Mouse (Mus musculus) urinary bladder, postnatal 14 days (tissue): ENCODE results near the gene Ucp2.
A peak's percentile ranks its signal among the peaks of the same experiment; 100 is the strongest.

ENCODE experiments used
- DNase-seq: peaks from one replicate; pipeline ENCODE4 v3.0.0; 2021; ENCODE audit warnings: low spot score

Ucp2 gene

GRCm38 (mm10) chr7:100503076-100503475, 9.9 kb downstream of the Ucp2 start:
- no peak for DNase-seq

DNA sequence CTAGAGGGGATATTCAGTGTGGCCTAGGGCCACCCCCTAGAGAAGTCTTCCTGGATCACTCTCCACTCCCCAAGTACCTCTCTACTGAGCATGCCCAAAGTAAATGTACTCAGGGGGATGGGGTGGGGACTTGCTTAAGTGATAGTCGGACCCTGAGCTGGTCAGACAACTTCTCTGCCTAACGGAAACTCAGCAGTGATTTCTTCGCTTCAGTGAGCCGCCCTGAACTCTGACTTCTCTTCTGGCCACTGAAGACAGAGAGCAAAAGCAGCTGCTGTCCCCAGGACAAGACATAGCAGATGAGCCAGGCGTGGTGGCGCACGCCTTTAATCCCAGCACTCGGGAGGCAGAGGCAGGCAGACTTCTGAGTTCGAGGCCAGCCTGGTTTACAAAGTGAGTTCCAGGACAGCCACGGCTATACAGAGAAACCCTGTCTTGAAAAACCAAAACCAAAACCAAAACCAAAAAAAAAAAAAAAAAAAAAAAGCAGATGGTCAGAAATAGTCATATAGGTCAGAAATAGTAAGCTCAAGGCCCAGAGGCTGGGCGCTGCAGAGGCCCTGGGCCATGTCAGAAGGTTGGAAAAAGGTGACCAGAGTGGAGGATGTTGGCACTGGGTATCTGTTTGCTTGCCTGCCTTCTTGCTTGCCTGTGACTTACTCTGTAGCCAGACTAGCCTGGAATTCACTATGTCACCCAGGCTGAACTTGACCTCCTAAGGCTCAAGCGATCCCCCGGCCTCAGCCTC, 11.8 kb downstream of the Ucp2 start:
- no peak for DNase-seq

GRCm38 (mm10) chr7:100506494-100506893, 13.4 kb downstream of the Ucp2 start:
- no peak for DNase-seq

- DNase-seq = no peak
Observed at GRCm38 (mm10) chr7:100508670-100509069, 15.5 kb downstream of the Ucp2 start.

DNA sequence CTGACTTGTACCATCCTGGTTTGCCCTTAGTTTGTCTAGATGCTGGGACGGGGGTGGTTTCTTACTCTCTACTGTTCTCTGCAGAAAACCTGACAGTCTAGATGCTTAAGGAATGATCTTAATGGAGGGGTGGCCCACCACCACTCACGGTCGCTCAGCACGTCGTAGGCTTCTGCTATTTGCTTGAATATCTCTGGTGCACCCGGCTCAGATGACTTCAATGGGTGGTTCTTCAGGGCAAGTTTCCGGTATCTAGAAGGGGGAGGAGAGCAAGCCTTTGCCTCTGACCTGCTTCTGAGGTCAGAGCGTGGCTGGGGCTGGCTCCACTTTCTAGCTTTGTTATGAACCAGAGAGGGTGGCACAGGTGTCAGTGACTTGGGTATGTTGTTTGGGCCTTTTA, 18.5 kb downstream of the Ucp2 start:
- no peak for DNase-seq

DNA sequence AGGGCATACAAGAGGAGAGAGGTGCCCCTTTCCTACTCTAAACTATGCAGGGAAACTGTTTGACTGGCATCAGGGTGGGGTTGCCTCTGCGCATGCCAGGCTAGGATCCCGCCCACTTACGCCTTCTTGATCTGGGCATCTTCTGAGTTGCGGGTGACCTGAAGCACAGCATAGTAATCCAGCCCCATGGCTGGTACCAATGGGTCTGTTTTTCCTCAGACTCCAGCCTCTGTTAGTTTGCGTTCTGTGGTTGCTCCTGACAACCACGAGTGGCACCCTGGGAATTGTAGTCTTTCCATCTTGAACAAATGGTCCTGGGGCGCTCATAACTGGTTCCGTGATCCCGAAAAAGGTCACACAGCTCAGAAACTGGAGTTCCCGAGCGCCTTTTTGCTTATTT, 21.4 kb downstream of the Ucp2 start, which contains the start of gene Dnajb13:
Dnajb13 (minus strand) TSS at position 388 of the 400 bp plus-strand sequence.
- no peak for DNase-seq

- DNase-seq = no peak
Observed at GRCm38 (mm10) chr7:100520204-100520603, 27.1 kb downstream of the Ucp2 start.

DNA sequence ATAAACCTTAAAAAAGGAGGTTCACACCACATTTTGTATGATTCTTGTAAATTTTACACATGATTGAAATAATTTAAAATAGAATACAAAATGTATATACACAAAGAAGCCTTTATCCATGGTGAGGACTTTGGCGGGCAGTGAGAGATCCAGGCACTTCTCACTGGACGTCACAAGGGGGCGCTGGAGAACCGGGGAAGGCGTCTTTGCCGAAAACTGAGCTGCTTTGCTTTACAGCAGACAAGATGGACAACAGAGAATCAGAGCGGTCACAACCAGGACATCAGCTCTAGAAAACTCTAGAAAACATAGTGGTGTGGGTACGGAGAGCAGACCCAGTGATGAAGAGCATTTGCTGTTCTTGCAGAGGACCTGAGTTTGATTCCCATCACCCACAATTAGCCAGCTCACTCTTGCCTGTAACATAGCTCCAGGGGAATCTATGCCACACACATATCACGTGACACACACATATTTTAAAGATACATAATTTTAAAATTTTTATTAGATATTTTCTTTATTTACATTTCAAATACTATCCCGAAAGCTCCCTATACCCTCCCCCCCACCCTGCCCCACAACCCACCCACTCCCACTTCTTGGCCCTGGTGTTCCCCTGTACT, 27.6 kb downstream of the Ucp2 start:
- DNase-seq = peak; percentile 86

DNA sequence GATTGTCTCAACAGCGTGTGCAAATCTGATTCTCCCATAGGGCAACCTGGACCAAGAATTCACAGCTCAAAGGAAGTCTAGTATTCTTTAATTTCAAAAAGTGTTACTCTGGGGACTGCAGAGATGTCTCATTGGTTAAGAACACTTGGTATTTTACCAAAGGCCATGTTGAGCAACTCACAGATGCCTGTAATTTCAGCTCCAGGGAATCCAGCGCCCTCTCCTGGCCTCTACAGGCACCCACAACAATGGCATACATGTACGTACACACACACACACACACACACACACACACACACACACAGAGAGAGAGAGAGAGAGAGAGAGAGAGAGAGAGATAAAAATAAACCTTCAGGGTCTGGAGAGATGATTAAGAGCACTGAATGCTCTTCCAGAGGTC, 29.1 kb downstream of the Ucp2 start:
- no peak for DNase-seq

- DNase-seq = no peak
Observed at GRCm38 (mm10) chr7:100524669-100525068, 31.5 kb downstream of the Ucp2 start.

GRCm38 (mm10) chr7:100530766-100531165, 37.6 kb downstream of the Ucp2 start:
- no peak for DNase-seq

- no peak for DNase-seq
Observed at GRCm38 (mm10) chr7:100533503-100533902, 40.4 kb downstream of the Ucp2 start.

DNA sequence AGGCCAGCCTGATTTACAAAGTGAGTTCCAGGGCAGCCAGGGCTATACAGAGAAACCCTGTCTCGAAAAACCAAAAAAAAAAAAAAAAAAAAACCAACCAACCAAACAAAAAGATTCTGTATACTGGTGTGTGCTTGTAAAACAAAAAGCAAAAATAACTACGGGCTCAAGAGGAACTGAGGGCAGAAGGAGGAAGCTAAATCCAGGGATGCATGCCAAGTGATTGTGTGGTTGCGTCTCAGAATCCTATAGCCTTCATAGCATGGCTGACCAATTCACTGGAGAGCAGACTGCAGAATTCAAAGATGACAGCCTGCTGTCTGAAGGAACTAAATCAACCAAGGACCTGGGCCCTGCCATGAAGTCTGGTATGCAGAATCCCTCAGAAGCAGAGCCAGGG, 41.1 kb downstream of the Ucp2 start:
- DNase-seq = no peak

DNA sequence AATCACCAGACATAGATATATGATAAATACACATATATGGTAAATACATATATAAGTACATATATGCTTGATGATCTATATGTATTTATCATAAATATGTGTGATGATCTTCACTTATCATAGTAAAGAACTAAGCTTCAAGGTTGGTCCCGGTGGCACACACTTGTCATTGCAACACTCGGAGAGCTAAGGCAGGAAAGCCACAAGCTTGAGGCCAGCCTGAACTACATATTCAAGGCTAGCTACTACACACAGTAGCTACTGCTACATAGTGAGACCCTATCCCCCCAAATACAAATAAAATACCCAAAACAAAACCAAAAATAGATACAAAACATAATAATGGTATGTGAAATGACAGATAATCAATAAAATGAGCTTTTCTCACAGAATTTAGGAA, 42.7 kb downstream of the Ucp2 start:
- DNase-seq = no peak

- DNase-seq = peak; percentile 86
Observed at GRCm38 (mm10) chr7:100536804-100537518, 43.8 kb downstream of the Ucp2 start, which contains the start of gene Coa4. Coa4 (plus strand) TSS chr7:100537071.

DNA sequence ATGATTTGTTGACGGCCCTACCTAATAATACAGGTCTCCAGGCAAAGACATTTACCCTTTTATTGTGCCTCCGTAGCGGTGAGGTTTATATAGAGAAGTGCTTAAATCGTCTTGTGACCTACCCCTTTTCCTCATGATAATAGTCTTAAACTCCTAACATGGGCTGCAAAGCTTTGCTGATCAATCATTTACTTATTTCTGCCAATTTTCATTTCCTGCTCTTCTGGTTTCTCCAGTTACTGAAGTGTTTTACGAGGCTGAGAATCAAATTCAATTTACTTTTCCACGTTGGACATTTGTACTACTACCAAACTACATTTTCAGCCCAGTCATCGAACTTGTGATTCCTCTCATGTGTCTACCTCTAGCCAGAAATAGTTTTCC, 44.4 kb downstream of the Ucp2 start:
- no peak for DNase-seq

GRCm38 (mm10) chr7:100539516-100539915, 46.4 kb downstream of the Ucp2 start:
- no peak for DNase-seq

DNA sequence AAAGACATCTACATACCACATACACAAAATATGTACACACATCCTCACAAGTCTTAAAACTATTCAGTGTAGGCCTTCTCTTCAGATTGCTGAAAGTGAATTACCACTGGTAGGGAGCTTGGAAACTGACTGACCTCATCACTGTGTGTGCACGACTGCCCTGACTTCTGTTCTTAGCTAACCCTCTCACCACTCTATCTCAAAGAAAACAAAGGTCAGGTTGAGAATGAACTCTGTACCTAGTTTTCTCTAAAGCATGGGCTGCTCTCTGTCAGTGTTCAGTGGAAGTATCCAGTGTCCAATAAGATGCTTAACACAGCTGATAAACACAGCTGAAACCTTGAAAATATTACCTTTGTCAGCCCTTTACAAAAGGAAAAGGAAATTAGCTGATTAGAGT, 51.3 kb downstream of the Ucp2 start:
- no peak for DNase-seq

DNA sequence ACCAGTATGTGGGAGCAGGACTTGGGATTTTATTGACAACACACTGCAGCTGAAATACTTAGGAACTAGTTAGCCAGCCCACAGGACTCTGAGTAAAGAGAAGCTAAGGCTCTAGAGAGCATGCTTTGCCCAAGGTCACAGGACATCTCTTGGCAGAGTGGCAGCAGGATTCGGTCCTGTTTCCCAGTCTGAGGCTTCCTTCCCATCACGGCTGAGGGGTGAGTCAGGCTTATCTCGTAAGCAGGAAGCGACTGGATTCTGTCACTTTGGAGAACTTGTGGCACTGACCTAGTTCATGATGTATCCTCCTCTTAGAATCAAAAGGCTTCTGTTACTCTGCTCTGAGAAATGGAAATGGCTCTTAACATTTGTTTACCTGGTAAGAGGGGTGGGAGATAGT, 54.5 kb downstream of the Ucp2 start:
- no peak for DNase-seq

DNA sequence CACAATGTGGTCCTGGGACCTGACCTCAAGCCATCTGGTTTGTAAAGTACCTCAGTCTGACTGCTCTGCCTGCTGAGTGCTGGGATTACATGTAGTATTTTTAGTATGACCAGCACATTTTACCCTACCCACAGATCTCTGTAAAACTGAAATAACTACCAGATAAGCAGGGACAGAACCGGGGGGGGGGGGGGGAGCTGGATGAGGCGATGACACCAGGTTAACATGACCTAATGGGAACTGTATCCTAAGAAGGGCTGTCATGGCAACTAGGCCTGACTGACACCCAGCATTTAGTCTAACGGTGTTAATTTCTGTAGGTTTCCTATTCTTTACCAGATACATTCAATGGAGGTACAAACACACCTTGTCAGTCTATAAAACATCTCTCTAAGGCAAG, 56.7 kb downstream of the Ucp2 start:
- DNase-seq = no peak

- DNase-seq = peak; percentile 24
Observed at GRCm38 (mm10) chr7:100550338-100551007, 57.3 kb downstream of the Ucp2 start.
